Mouse (Mus musculus) adrenal gland, postnatal 0 days (tissue): Measurements from ENCODE around the gene Wnt9a. TPM values are rescaled to one million over a fixed set of nuclear protein-coding genes. Genes with fewer than 3 reads are reported as not detected.

Source experiments
- microRNA-seq: library from miRNA; unstranded; fragments of <30 nt; microRNA quantifications from one replicate; pipeline ENCODE4, GENCODE M21; 2016; ENCODE audit warnings: borderline replicate concordance; ENCODE audit not compliant: insufficient number of aligned reads
- polyA plus RNA-seq: library from polyadenylated mRNA; unstranded; fragments of >200 nt; fragmentation: Nextera tagmentation; extraction: Ambion mirVana; gene quantifications from 2 replicates; pipeline ENCODE4 v1.2.1, GENCODE M21; 2015

Gene Wnt9a
- 2.5 and 3.6 TPM in 2 replicates for polyA plus RNA-seq

DNA sequence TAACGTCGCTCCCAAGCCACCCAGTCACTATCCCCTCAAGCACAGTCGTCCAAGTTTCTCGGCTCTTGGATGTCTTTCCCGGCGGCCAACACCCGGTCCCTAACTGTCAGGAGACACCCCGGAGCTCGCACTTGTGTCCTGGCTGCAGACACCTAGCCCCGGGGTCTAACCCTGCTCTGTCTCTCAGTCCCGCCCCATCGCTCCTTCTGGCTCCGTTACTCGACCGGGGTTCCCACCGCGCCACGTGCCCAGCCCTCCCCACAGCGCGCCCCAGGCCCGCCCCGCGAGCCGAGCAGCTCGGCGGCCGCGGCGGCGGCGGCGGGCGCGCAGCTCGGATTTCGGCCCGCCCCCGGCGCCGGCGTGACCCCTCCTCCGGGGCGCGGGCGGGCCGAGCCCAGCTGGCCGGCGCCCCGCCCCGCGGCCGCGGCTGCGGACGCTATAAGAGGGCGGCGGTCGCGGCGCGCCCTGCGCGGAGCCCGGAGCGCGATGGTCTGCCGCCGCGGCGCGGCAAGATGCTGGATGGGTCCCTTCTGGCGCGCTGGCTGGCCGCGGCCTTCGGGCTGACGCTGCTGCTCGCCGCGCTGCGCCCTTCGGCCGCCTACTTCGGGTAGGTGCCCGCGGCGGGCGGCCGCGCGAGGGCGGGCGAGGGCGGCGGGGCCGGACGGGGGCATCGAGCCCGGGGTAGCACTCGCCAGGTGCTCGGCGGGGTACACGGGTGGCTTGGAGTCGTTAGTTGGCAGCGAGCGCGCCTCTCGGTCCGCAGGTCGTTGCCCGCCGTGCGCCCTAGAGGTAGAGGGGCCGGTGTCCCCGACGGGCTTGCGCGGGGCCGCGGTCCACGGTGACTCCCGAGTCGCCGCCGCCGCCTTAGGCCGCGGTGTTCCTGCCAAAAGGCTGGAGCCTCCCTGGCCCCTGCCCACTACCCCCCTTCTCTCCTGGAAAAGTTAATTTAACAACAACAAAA lies at the start of gene Wnt9a:
TSS of gene Wnt9a (plus strand) at position 468 of the 961 bp plus-strand sequence.

DNA sequence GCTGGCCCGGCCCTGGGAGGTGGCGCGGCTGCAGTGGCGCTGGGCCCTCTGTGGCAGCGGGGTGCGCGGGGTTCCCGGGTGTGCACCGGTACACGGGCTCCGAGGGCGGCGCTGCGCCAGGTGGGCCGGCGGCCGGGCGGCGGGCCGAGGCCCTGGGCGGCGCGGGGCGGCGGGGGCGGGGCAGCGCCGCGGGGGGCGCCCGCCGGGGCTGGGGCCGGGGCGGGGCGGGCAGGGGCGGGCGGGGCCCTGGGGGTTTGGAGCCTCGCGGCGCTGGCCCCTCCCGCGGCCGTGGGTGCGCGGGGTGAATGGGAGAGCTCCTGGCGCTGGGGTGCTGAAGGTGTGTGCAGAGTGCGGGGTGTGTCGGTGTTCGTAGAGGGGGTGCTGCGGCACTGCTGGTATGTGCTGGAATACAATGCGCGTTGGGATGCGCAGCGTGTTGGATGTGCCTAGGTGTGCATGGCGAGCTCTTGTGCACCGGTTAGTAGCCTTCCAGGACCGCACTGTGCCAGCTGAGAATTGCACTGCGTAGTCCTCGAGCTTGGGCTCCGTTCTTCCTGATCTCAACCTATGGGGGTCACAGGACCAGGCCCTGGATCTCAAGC lies 15.9 kb upstream of the Wnt9a start, which contains the start of gene Wnt3a:
TSS of gene Wnt3a (minus strand) at position 51 of the 602 bp plus-strand sequence.

DNA sequence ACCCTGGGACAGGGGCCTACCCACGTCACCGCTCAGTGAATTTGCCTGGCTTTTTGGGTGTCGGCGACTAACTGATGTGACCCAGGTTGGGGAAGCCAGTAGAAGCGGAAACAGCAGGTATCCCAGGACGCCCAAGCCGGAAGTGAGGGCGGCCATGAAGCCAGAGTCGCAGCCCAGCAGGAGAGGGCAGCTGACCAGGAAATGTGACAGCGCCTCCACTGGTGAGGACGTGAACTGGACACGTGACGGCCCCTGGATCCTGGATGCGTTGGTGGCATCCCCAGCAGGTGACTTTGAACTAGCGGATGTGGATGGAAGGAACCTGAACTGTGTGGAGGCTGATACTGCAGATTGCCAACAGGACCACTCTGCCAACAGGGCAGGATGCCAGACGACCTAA lies 68.7 kb downstream of the Wnt9a start, which contains the start of gene Prss38:
TSS of gene Prss38 (minus strand) at position 183 of the 400 bp plus-strand sequence.

Small RNA genes lying within 50 kb of the gene (microRNA-seq; reads per million reads assigned to microRNA genes)
- gene Gm24756 = not detected

Other genes starting within 250 kb of the Wnt9a start
- 1.1 and 1.2 TPM in 2 replicates for gene Obscn, start 170.5 kb upstream of the Wnt9a start, polyA plus RNA-seq
- gene Iba57, start 143.2 kb upstream of the Wnt9a start, polyA plus RNA-seq = 7.5 and 10.7 TPM in 2 replicates
- gene Gjc2, start 123.7 kb upstream of the Wnt9a start, polyA plus RNA-seq = 1.0 and 3.1 TPM in 2 replicates
- 126 and 155 TPM in 2 replicates for gene Guk1, start 114.7 kb upstream of the Wnt9a start, polyA plus RNA-seq
- gene Mrpl55, start 104.4 kb upstream of the Wnt9a start, polyA plus RNA-seq = 89.0 and 102 TPM in 2 replicates
- gene 2310033P09Rik, start 98.6 kb upstream of the Wnt9a start, polyA plus RNA-seq = 24.7 and 35.8 TPM in 2 replicates
- 427 and 542 TPM in 2 replicates for gene Arf1, start 78.7 kb upstream of the Wnt9a start, polyA plus RNA-seq
- gene Wnt3a, start 16.2 kb upstream of the Wnt9a start, polyA plus RNA-seq = not detected in 2 replicates
- gene Prss38, start 68.7 kb downstream of the Wnt9a start, polyA plus RNA-seq = not detected in 2 replicates
- gene Jmjd4, start 143.1 kb downstream of the Wnt9a start, polyA plus RNA-seq = 4.7 and 5.4 TPM in 2 replicates
- 115 and 121 TPM in 2 replicates for gene Snap47, start 144.3 kb downstream of the Wnt9a start, polyA plus RNA-seq
- 8.6 and 10.4 TPM in 2 replicates for gene Zfp867, start 165.5 kb downstream of the Wnt9a start, polyA plus RNA-seq
- gene Zkscan17, start 219.8 kb downstream of the Wnt9a start, polyA plus RNA-seq = 10.4 and 15.0 TPM in 2 replicates
- gene Nlrp3, start 234.6 kb downstream of the Wnt9a start, polyA plus RNA-seq = 0.33 TPM in 1 of 2 replicates, not detected in the other